Mouse (Mus musculus) brain, adult 2 months (tissue): Measurements from ENCODE around the gene Map4k2.

Experiments
- DNase-seq: peaks from one replicate; pipeline ENCODE4 v3.0.0; 2011; ENCODE audit warnings: low read depth, low spot score

Gene Map4k2

GRCm38 (mm10) chr19:6400096-6401086 is 59.5 kb downstream of the Map4k2 start:
- peak; percentile 61 for DNase-seq

DNA sequence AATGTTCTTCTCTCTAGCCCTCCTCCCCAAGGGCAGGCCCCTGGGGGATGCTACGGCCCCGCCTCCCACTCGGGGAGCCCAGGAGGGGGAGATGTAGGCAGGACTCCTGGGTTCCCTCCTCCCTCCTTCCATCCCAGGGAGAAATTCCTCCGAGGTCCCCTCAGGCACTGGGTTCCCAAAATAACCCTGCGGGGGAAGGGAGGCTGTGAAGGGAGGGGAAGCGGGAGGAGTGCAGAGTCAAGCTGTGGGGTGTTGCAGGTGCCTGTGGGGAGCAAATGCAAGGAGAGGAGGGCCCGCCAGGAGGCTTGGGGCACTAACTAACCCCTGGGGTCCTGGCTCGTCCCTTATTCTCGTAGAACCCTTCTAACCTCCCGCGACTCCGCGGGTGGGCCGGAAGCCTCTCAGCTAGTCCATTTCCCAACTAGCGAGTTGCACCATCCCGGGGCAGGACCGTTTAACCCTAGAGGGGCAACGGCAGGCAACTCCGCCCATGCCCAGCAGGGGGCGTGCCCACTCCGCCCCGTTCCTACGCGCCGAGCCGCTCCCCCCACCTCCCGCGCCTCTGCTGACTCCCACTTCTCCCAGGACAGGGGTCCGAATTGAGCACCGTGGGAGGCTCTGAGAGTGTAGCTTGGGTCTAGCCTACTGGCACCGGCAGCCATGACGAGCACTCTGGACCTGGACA is 60.3 kb downstream of the Map4k2 start:
- peak; percentile 83 for DNase-seq

- no peak for DNase-seq
Measured at GRCm38 (mm10) chr19:6401951-6402350, 61.0 kb downstream of the Map4k2 start.

GRCm38 (mm10) chr19:6403869-6404268 is 62.9 kb downstream of the Map4k2 start:
- no peak for DNase-seq
